Mouse (Mus musculus) lung, adult 2 months (tissue): Measurements from ENCODE around the gene Fat2.

Experiments
- CTCF ChIP-seq: fragments of 200-500 bp; IDR thresholded peaks from 2 replicates; pipeline ENCODE4 v1.5.1; 2011; ENCODE audit warnings: mild to moderate bottlenecking, low read length, control low read depth; ENCODE audit not compliant: insufficient read depth
- POLR2A ChIP-seq: fragments of 200-500 bp; IDR thresholded peaks from 2 replicates; pipeline ENCODE4 v1.6.1; 2011; ENCODE audit warnings: low read depth, mild to moderate bottlenecking, control low read depth, low read length, borderline replicate concordance; ENCODE audit errors: extremely low read depth

- no peak for TF ChIP-seq POLR2A
- no peak for TF ChIP-seq CTCF
Observed at GRCm38 (mm10) chr11:55341961-55342371, 5.6 kb upstream of the Fat2 start.
